Mouse (Mus musculus): ENCODE results near the gene Mamld1.

DNA sequence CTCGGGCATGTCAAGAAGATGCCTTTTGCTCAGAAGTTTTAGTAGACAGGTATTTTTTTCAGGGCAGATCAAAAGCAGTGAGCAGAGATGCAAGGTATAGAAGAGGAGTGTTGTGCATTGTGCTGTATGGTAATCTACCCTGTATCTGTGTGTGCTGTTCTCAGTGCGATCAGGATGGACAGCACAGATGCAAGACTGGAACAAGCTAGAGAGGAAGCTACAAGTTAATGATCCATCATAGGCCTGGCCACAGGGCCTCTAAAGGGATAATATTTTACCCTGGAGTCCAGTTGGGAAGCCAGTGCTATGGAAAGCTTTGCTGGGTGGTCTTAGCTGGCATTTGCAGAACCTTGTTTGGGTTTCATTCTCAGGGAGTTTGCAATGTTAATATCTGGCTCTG, 6.9 kb downstream of the Mamld1 start:
- TF ChIP-seq TCF12 (IDR thresholded peaks at IDR 0.05; ENCODE audit: low read depth, low read length) = no peak
- TF ChIP-seq SIN3A (IDR thresholded peaks at IDR 0.05; ENCODE audit: low read length) = no peak
- TF ChIP-seq CTCF (IDR thresholded peaks at IDR 0.05 in 2 of 3, conservative IDR thresholded peaks at IDR 0.05 in 1 of 3; ENCODE audit: control insufficient read depth in 1 of 3, insufficient read depth in 1 of 3, low read depth in 2 of 3, low read length in 3 of 3, poor library complexity in 1 of 3, severe bottlenecking in 1 of 3) = no peak
- TF ChIP-seq ELF1 (IDR thresholded peaks at IDR 0.05; ENCODE audit: low read depth, low read length) = no peak
- TF ChIP-seq NELFE (IDR thresholded peaks at IDR 0.05; ENCODE audit: low read depth, low read length) = no peak

Data from MEL (cell line).